Mouse (Mus musculus) bone marrow macrophage, adult 2 months (primary cell): ENCODE measurements around the gene Cfap57.

Experiments
- CTCF ChIP-seq: IDR thresholded peaks from 2 replicates; pipeline ENCODE4 v1.5.1; 2012; ENCODE audit warnings: low read depth, mild to moderate bottlenecking, low read length, moderate library complexity
- POLR2A ChIP-seq: IDR thresholded peaks from 2 replicates; pipeline ENCODE4 v1.6.1; 2012; ENCODE audit warnings: mild to moderate bottlenecking, low read depth, low read length, borderline replicate concordance

GRCm38 (mm10) chr4:118527335-118527681 lies 93.3 kb downstream of the Cfap57 start:
- TF ChIP-seq CTCF (no peak), POLR2A (no peak)
